Mouse (Mus musculus) lung, postnatal 10 days (tissue): ENCODE data around the gene Galnt6.
A peak's percentile ranks its signal among the peaks of the same experiment; 100 is the strongest.

Experiments
- DNase-seq: peaks from one replicate; pipeline ENCODE4 v3.0.0; 2021

Galnt6 gene

DNA sequence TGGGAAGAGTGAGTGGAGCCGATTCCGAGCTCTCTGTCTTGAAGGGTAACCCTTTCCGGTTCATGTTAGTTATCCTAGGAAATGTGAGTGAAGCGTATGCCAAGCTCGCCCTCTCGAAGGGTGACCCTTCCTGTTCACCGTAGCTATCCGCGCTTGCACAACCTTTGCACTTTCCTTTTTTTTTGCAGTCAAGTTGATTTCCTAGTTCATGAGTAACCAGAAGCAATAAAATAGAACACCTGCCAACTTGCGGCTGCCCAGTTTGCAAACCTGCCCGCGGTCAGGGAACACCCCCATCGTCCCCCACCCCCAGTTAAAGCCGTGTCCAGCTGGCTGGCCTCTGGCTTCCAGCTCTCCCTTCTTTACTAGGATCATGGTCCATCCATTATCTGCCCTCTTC lies 50.2 kb downstream of the Galnt6 start:
- peak; percentile 32 for DNase-seq

GRCm38 (mm10) chr15:100678581-100678980 lies 50.6 kb downstream of the Galnt6 start:
- DNase-seq = peak; percentile 24

DNA sequence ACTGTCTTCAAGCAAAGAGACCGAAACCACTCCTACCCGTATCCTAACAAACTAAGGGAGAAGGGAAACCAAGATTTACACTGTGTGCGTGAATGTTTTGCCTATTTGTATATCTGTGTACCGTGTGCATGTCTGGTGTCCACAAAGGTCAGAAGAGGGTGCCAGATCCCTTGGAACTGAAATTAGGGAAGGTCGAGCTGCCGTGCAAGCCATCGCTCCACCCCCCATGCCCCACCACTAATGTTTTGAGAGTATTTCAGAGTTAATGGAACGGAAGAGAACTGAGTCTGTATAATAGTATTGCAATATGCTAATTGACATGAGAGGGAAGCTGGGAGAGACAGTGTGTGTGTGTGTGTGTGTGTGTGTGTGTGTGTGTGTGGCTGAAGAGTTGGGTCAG lies 51.5 kb downstream of the Galnt6 start:
- DNase-seq = no peak

- DNase-seq = no peak
These were observed 52.7 kb downstream of the Galnt6 start for GRCm38 (mm10) chr15:100676521-100676920.

DNA sequence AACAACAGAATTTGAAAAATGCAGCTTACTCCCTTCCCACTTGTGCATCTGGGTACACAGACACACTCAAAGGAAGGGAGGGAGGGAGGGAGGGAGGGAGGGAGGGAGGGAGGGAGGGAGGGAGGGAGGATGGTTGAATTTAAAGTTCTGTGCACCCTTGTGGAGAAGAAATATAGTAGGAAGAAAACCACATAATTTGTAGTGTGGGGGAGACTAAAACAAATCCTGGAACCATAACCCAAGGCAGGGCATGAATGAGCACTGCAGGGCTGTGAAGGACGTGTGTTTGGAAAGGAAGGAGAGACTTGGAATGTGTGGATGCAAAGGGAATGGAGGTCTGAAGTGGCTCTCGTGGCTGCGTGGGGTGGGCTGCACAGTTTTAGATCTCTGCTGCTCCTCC lies 53.7 kb downstream of the Galnt6 start:
- DNase-seq = no peak

GRCm38 (mm10) chr15:100674566-100674965 lies 54.6 kb downstream of the Galnt6 start:
- no peak for DNase-seq

- DNase-seq = no peak
These were observed 55.4 kb downstream of the Galnt6 start for GRCm38 (mm10) chr15:100673585-100674391.

- peak; percentile 37 for DNase-seq
These were observed 58.3 kb downstream of the Galnt6 start for GRCm38 (mm10) chr15:100670833-100671232.

- DNase-seq = no peak
These were observed 59.2 kb downstream of the Galnt6 start for GRCm38 (mm10) chr15:100670004-100670403.

DNA sequence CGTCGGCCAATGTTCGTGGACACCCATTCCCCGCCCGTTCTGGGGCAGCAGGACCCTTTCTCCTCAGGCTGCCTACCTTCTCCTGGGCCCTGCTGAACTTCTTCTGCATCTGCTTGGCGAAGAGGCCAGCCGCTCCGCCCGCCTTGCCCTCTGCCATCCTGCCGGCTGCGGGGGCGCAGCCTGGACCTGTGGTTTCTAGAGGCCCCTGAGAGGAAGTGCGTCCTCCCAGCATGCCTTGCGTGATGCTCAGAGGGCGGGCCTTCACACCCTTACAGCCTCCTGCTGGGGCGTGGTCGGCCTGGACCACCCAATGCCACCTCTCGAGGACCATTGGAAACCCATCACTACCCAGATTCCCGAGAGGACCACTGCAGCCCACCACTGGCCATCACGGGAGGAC lies 59.8 kb downstream of the Galnt6 start, which contains the start of gene Bin2:
TSS of gene Bin2 (minus strand) at position 217 of the 400 bp plus-strand sequence.
- DNase-seq = peak; percentile 58

DNA sequence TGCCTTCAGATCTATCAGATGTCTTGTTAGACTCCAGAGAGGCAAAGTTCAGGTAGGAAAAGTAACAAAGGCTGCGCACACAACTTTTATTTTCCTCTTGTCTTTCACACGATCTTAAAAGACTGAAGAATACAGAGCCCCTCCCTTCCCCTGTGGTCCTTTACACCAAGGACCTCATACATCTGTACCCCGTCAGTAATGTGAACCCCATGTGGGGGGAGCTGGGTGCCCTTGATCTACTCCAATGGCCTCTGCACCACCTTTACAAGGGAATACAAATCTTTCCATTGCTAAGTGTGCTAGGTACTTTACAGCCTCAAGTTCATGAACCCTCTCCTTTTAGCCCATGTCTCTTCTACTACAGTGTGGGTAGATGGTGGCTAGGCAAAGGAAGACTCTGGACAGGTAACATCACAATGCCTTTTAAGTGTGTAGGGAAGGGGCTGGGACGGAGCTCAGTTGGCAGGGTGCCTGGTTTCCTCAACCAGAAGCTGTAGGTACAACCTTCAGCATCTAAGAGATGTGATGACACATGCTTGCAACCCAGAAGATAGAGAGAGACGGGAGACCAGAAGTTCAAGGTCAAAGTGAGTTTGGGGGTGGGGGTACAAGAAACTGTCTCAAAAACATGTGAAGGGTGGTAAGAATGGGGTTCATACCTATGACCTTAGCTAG lies 61.2 kb downstream of the Galnt6 start:
- DNase-seq = no peak

GRCm38 (mm10) chr15:100667420-100667819 lies 61.8 kb downstream of the Galnt6 start:
- no peak for DNase-seq

- no peak for DNase-seq
These were observed 62.3 kb downstream of the Galnt6 start for GRCm38 (mm10) chr15:100666851-100667250.

- peak; percentile 19 for DNase-seq
These were observed 62.9 kb downstream of the Galnt6 start for GRCm38 (mm10) chr15:100666219-100666696.

GRCm38 (mm10) chr15:100665411-100666218 lies 63.6 kb downstream of the Galnt6 start:
- DNase-seq = no peak

DNA sequence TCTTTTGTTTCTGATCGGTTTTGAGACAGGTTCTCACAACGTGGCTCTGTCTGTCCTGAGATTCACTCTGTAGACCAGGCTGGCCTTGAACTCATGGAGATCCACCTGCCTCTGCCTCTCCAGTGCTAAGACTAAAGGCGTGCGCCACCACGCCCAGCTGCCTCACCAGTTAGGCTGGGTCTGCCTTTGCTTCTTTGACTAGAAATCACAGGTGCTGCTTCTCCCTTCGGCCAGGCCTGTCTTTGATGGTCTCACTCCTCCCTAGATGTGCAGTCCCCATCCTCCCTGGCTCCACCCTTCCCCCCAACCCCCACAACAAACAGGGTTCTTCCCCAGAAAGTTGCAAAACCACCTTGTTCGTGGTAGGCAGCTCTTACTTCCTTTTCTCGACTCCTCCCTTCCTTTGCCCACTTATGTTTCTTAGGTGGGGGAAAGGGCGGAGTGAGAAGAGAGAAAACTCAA lies 64.3 kb downstream of the Galnt6 start:
- peak; percentile 50 for DNase-seq

- no peak for DNase-seq
These were observed 68.4 kb downstream of the Galnt6 start for GRCm38 (mm10) chr15:100660805-100661204.

DNA sequence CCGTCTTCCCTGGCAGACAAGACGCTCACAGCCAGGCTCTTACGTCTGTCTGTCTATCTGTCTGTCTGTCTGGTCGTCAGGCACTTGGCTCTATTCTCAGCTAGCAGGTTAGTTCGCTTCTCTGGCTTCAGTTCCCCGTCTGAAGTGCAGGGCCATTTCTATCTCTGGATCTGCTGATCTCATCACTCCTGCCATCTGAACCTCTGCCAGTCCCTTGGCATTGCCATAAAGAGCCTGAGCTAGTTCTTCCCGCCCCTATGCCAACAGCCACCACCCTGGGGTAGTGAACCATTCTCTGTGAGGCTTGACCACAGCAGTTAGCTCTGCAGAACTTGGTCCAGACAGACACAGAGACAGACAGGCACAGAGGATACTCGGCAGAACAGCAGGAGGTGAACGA lies 68.9 kb downstream of the Galnt6 start:
- no peak for DNase-seq

DNA sequence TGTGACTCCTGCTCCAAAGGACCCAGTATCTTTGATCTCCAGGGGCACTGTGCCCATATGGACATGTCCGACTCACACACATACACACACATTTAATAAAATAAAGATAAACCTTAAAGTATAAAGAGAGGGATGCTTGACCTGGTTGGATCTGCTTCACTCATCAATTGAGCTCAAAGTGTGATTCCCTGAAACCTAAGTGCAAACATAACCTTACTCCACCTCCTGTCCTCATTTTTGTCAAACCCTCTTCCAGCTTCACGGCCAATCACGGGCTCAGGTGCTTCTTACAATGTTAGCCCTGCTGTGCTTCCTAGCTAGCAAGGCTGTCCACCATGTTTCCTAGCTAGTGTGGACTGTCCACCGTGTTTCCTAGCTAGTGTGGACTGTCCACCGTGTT lies 74.0 kb downstream of the Galnt6 start:
- DNase-seq = no peak

- DNase-seq = no peak
These were observed 74.9 kb downstream of the Galnt6 start for GRCm38 (mm10) chr15:100654271-100654670.

- DNase-seq = no peak
These were observed 77.6 kb downstream of the Galnt6 start for GRCm38 (mm10) chr15:100651610-100652009.

DNA sequence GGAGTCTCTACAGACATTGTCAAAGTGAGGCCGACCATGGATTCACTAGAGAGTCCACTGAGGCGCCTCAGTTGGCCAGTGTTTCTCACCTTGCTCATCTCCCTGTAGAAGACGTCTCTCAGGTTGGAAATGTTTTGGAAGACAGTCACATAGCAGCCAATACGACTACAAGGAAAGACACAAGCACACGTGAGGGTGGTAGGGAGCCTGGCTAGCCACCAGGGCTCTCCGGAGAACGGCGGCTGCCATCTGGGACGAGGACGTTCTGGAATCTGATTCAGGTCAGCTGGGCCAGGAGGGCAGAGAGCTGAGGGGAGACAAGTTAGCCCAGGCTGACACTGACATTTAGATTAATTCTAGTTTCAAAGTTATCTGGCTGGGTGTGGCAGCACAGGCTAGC lies 79.1 kb downstream of the Galnt6 start:
- DNase-seq = no peak

GRCm38 (mm10) chr15:100646161-100646560 lies 83.0 kb downstream of the Galnt6 start:
- DNase-seq = no peak
